Mouse (Mus musculus) cerebellum, postnatal 10 days (tissue): ENCODE data around the gene Eif2s1.

Experiments used
- DNase-seq, 2 experiments: peaks; one replicate each; pipeline ENCODE4 v3.0.0; 2021; ENCODE audit warnings: mixed read lengths in 2 of 2

The Eif2s1 gene

DNA sequence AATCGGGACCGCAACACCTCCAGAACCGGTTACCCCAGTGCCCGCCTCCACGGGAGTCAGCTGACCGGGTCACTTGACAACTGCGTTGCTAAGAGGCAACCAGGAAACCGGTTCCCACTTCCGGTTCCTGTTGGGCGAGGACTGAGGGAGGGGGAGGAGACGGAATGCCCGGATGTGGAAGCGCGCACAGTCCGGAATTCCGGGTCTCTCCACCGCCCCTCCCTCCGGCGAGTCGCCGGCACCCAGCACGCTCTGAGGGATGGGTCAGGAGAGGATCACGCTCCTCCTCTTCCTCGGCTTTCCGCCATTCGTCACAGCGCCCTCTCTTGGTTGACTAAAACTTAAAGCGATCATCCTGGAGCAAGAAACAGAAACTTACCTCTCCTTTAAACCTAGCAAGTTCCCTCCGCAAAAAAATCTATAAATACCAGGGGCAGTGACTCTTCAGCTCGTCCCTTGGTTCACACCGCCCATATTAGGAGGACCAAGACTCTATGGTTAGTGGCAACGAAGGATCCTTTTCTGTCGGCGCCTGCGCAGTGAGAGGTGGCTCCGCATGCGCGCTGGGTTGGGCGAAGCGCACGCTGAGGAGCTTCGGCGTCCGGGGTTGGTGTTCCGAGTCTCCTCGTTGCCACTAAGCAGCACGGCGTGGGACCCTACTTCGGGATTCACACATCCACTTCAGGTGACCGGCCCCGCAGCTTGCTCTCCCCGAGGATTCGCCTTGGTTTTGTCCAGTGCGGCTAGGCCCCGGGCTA, at the start of gene Eif2s1, which contains the start of gene Atp6v1d:
Eif2s1 (plus strand) TSS at position 324 of the 758 bp plus-strand sequence.
Atp6v1d (minus strand) TSS at position 143 of the 758 bp plus-strand sequence.
- peak; percentile 98 to 99 for DNase-seq

DNA sequence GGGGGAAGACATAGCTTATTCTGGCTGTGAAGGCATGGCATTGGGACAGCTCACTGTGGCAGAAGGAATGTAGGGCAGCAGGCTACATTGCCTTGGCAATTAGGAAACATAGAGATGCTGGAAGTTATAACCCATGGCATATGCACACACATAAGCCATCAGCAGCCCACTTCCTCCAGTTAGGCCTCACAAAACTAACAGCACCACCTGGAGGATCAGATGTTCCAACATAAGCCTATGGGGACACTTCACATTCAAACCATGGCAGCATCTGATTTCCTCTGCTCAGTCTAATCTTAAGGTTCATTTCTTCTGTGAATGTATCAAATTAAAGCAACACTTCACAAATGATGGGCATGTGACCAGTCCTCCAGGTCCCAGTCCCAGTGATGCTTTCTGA, 47.2 kb upstream of the Eif2s1 start:
- peak; percentile 41 to 47 for DNase-seq

DNA sequence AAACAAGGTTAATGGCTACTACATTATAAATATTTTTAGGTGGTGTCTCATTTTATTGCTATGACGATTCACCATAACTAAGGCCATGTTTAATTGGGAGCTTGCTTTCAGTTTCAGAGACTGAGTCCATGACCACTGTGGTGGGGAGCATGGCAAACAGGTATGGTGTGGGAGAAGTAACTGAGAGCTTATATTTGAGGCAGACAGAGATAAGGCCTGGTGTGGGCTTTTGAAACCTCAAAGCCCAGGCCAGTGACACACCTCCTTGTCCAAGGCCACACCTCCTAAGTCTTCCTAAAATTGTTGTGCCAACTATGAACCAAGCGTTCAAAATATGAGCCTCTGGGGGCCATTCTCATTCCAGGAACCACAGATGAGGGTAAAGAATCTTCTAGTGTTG, 27.1 kb upstream of the Eif2s1 start:
- DNase-seq: no peak

DNA sequence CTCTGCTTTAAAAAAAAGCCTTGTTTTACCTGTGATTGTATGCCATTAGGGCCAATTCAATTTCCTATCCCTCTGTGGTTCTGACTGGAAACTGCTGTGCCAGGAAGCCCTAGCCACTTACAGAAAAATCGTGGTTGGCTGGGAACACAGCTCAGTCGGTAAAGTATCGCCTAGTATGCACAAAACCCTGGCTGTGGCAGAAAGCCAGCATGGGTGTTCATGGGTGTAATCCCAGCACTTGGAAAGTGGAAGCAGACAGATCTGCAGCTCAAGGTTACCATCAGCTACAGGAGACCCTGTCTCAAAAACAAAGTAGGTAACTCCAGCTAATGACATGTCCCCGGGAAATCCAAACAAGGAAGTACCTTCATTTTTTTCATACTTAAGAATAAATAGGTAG, 21.7 kb upstream of the Eif2s1 start:
- DNase-seq: peak; percentile 24 to 47

DNA sequence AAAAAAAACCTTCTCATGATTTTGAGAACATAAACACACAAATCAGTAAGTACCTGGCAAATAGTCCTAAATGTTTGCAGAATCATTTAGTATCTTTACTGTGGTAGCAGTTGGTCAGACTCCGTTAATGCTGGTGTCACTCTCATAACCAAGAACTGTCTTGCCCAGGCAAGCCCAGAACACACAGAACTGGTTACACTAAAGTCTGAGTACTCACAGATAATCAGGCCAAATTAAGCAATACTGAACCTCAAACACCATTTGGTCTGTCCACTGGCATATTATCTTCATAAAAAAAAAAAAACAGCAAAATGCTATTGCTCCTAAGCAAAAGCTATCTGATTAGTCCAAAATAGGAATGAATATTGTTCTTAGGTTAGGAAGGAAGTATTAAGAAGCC, 19.2 kb upstream of the Eif2s1 start:
- DNase-seq: no peak

DNA sequence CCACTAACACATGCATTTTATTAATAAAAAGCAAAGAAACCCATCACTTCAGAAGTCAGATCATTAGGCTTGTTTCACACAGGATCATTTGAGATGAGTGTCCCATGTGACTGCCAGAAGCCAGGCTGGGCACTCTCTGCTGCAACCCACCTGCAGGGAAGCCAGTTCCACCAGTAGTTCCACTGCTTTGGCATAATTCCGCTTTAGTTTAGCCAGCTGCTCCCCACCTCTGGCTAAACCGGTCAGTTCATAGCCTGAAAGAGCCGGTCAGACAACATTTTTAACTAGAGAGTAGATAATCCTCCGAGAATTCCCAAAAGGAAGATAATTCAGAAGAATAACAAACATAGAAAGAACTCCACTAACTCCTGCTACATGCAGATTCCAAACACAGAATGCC, 13.4 kb upstream of the Eif2s1 start:
- DNase-seq: no peak

DNA sequence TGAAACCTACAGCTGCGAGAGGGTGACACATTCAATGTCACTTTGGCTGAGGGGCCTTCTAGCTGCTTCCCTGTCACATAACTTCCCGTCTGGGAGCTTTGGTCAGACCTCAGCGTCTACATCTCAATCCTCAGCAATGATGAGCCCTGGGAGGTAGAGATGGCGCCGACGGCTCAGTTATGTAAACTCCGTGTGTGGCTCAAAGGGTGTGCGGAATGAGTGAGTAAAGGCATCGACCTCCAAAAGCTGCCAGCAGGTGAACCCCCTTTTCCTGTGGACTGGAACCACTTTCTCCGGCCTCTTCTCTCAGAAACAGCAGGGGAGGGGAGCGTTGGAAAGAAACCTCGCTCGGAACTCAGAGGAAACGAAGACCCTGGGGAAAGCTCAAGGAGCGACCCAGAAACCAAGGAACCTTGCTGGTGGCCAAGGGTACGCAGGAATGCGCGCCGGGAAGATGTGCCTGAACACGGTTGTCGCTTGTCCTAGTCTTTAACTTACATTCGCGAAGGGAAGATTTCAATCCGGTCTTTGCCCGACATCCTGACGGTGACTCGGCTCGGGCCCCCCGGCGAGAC, 611 bp upstream of the Eif2s1 start:
- no peak for DNase-seq

DNA sequence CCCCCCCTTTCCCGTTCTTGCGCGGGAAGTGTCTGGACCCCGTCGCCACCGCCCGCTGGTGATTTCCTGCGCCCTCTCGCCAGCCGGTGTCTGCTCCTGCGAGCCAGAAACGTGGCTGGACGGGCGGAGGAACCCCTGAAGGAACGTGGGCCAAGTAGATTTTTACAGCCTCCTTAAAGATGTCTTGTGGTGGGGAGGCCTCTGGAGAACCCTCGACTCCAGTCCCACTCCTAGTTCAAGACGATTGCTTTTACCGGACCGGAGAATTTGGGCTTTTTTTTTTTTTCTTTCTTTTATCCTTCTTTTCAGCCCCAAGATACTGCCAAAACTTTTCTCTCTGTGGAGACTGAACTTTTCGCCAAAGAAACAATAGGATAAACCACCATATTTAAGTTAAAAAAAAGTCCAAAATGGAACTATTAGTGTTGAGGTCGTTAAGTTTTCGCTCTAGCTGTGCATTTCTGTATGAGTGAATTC, 673 bp downstream of the Eif2s1 start:
- no peak for DNase-seq

DNA sequence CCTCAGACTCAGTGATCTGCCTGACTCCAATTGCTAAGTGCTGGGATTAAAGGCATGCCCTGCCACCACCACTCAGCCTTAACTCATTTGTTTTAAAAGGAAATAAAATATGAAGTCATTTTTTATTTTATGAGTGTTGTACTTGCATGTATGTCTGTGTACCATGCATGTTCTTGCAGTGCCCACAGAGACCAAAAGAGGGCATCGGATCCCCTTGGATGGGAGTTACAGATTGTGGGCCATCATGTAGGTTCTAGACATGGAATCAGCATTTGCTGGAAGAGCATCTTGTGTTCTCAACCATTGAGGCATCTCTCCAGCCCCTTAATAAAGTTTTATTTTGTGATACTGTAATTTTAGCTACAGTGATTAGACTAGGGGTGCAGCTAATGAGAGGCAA, 3.8 kb downstream of the Eif2s1 start:
- peak; percentile 31 to 49 for DNase-seq

DNA sequence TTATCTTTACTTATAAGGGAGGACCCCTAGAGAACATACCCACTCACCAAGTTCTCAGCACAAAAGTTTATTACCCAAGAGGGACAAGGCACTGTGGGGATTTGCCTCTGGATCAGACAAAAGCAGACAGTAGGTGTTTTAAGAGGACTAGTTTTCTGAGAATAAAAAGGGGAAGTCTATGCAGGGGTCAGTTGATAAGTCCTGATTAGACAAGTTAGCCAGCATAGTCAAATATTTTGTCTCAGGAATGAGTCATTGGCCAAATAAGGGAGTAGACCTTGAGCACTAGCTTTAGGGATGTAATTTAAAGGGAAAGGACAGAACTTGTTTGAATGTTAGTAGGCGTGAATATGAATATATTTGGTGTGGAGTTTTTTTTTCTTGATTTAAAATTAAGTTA, 6.5 kb downstream of the Eif2s1 start:
- DNase-seq: no peak

DNA sequence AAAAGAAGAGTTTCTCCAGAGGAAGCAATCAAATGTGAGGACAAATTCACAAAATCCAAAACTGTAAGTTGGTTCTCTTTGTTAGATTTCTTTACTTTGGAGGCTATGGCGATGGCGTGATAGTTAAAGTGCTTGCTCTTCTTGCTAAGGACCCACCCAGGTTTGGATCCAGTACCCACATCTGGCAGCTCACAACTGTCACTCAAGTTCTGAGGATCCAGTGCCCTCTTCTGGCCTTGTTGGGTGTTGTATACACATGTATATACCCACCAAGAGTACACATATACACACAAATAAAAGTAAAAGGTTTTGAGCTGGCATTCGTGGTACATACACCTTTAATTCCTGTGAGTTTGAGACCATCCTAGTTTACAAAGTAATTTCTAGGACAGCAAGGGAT, 13.0 kb downstream of the Eif2s1 start:
- DNase-seq: no peak

DNA sequence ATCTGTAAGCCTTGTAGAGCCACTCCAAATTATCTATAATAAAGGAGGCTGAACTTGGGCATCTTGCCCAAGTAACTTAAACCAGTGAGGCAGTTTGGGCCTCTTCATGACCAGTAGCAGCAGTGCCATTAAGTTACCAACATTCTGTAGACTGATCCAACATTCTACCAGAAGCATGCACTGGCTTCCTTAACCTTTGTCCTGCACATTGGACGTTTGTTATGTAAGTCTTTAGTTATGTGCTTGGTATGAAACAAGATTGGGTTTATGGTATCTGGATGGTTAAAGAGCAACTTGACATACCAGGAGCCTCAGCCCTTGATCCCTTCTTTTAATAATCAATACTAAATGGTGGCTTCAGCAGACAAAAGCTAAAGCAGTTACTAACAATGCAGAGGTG, 28.4 kb downstream of the Eif2s1 start:
- DNase-seq: no peak

DNA sequence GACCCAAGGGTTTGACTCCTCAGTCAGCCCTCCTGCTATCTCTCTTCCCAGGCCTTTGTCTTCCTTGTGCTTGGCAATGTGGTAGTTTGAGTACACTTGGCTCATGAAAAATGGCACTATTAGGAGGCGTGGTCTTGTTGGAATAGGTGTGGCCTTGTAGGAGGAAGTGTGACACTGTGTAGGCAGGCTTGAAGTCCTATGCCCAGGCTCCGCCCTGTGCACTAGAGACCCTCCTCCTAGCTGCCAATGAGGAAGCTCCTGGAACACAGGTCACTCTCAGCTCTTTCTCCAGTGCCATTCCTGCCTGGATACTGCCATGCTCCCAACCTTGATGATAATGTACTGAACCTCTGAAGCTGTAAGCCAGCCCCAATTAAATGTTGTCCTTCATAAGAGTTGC, 29.5 kb downstream of the Eif2s1 start:
- no peak for DNase-seq

DNA sequence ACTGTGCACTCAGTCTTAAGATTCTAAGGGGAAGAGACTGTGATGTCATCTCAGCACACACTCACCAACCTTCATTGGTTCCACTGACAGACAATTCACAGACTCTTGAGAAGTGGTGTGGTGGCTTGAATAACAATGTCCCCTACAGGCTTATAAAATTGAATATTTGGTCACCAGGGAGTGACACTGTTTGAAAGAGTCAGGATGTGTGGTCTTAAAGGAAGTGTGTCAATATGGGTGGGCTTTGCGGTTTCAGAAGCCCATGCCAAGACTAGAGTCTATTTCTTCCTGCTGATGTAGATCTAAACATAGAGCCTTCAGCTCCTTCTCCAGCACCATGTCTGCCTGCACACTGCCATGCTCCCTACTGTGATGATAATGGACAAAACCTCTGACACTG, 36.2 kb downstream of the Eif2s1 start:
- no peak for DNase-seq

DNA sequence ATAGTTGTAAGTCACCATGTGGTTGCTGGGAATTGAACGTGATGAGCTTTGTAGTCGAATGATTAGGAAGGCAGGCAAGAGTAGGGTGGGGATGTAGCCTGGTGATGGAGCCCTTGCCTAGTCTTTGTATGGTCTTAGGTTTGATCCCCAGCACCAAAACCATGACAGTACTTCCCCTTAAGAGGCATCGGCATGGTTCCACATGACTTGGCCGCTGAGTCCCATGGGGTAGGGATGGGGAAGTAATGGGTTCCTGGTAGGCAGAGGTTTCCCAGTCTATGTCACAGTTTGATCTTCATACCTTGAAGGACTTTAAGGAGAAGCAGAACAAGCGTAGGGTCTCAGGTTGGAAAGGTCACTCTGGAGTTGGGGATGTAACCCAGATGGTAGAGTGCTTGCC, 39.8 kb downstream of the Eif2s1 start:
- DNase-seq: no peak

DNA sequence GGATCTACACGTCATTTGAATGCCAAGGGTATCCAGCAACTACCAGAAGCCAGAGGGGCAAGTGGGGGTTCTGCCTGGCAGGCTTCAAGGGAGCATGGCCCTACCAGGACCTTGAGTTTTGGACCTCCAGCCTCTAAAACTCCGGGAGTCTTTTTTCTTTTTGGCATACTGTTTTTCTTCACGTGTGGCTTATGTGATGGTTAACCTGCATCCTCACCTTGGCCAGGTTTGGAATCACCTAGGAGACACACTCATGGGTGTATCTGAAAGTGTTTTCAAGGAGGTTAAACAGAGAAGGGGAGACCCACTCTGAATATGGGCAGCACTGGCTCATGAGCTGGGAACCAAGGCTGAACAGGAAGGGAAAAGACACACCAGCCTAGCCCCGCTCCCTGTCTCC, 41.7 kb downstream of the Eif2s1 start:
- no peak for DNase-seq

DNA sequence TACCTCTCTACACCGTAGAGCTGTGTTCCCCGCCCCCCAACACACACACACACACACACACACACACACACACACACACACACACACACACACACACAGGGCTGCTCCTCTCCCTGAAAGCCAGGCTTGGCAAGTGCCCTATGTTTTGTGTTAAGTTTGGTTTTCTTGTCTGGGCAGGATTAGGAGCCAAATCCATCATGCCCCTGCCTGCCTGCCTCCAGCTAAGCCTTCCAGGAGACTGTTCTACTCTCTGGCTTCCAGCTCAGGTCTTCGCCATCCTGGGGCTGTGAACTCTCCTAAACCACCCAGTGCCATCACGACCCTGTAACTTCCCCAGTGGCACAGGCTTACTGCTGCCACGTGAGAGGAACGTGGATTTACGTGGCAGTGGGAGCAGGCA, 42.9 kb downstream of the Eif2s1 start:
- no peak for DNase-seq

DNA sequence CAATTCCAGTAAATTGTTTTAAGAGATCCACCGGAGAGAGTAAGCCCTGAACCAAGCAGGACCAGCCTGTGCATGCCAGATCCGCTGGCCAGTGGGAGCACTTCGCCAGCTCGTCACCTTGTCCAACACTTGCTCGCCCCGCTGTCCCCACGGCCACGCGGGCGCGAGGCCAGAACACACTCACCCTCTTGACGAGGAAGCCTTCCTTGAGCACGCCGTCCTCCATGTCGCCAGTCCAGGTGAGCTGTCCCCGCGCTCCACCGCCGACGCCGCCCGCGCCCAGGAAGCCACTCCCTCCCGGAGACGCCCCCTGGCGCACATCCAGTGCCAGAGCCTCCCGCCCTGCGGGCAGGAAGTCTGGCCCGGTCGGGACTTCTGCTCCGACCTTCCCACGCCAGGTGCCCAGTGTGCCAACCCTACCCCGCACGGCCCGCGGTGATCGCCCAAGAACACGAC, 45.1 kb downstream of the Eif2s1 start, which contains the start of gene Plek2:
Plek2 (minus strand) TSS at position 258 of the 456 bp plus-strand sequence.
- DNase-seq: peak; percentile 84 to 85

DNA sequence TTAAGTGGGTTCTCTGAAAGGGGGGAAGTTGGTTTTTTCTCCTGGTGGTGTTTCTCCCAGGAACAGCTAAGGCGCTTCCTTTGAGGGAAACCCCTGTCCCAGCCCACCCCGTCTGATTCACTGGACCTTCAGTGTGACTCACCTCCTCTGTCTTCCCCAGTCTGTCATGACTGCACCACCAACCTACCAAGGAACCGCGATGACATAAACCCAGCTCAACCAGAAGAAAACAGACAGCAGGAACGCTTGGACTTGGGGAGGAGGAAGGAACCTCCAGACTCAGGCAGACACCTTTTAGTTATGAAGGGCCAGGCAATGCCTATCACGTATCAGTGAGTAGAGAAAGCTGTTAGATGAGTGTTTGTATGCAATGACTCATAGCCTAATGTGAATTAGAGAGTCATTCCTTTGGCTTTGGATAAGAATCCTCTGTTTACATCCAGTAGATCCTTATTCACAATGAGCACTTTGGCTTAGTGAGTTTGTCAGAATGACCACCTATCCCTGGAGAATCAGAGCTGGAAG, 46.5 kb downstream of the Eif2s1 start:
- DNase-seq: no peak

DNA sequence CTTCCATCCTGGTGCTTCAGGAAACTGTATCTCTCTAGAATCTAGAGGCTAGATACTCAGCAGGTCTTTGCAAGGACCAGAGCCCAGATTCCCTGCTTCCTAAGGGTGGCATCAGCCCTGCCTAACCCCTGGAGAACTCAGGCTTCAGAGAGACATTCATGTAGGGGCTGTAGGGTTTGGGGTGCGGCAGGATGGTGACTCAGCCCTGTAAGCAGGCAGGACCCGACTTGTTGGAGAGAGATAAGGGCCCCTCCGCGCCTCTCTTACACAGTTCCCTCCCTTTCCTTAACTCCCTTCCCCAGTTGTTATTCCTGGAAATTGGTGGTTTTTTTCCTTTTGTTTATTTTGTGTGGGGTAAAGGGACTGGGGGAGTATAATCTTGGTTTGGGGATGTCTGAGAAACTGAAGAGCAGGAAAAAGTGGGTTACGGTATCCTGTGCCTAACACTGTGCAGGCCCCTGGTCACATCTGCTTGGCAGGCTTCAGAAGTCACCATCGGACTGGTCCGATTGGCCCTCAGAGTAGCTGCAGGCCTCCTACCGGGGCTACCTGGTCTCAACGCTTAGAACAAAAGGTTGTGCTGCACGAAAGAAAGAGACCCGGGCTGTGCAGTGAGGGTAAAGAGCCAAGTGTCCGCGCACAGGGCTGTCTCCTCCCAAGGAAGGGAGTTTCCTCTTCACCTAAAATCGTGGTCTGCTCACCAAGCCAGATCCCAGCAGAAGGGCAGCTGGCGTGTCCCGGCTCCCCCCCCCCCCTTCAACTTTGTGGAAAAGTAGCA, 49.3 kb downstream of the Eif2s1 start:
- DNase-seq: no peak

DNA sequence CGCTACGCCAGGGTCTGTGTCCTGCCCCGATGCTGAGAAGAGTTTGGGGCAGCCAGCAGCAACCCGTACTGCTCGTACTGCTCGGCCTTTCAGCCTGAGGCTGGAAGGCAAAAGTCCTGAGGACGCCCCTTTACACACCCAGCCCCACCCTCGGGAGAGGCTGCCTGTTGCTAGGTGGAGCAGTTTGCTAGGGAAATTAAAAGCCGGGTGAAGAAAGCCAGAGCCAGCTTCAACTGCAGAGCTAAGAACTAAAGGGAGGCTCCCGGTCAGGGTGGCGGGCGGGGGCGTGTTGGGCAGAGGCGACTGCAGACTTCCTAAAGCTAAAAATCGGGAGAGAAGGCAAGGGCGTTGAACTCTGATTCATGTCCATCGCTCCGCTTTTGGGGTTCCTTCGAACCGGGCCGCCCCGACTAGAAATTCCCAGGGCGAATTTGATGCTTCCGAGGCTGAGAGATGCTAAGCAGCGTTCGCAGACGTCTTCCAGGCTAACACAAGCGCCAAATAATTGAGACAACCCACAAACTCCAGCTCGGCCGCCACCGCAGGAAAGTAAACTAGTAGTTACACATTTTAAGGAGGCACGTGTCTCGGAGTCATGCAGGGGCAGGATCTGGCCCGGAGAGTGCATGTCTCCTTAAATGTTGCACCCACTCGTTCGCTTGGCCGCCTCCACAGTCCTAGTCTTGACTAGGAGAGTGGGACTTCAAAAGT, 50.2 kb downstream of the Eif2s1 start:
- DNase-seq: peak; percentile 7 to 17

DNA sequence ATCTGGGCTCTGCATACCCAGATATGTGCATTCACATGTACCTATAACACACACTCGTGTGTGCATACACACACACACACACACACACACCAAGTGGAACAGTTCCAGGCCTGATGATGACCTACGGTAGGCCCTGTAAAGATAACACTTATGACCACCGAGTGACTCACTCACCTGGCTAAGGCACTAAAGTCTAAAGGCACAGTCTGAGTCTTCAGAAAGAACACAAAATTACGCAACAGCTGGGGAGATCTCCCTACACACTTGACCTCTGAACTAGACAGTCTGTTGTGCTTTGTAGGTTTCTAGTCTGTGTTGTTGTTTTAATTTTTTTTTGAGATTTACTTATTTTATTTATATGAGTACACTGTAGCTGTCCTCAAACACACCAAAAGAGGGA, 52.8 kb downstream of the Eif2s1 start:
- DNase-seq: no peak

DNA sequence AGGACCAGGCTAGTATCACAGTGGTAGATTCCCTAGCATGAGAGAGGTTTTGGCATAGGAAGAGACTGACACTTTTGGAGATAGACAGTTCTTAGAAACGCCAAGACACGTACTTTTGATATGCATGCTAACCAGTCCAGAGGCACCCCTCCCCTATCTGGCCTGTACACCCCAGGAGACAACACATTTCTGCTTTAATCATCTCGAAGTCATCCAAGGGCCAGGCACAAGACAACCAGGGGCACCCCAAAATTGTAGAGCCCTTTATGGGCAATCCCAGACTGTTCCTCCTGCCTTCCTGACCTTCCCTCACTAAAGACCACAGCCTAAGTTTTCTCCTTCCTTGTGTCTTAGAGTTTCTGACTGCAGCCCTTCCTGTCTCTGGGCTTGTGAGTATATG, 53.9 kb downstream of the Eif2s1 start:
- no peak for DNase-seq
